ENCODE assay signal across 8 mouse cellular contexts in genomic region chr7:49633375-49633956, GRCm38 (mm10). TPM values are rescaled to one million over a fixed set of nuclear protein-coding genes. Genes with fewer than 3 reads are reported as not detected.
A peak's percentile ranks its signal among the peaks of the same experiment; 100 is the strongest.
DNase-seq lines count a peak whose midpoint lies in the region; ATAC-seq and TF ChIP-seq lines count a peak whose summit lies in the region.

No protein-coding gene starts in this region.

- DNase-seq in layer of hippocampus, adult 2 months (ENCODE audit: low spot score in 2 of 2): no peak
- no peak for DNase-seq in layer of hippocampus, adult 9-10 months (ENCODE audit: low spot score)
- DNase-seq in embryo, embryonic 9.5 days (ENCODE audit: extremely low spot score): peak; percentile 62
- DNase-seq in right cerebral cortex, postnatal 4 days: no peak
- DNase-seq in urinary bladder, adult 18-20 months (ENCODE audit: low spot score in 2 of 2): no peak

- H3K4me2 ChIP-seq in hindbrain, embryonic 13.5 days: peak overlapping the region; percentile 35; the same call in 1 of the 2 replicates
- H3K4me2 ChIP-seq in liver, embryonic 16.5 days (ENCODE audit: low read depth, low read length): peak overlapping the region; percentile 55
- peak overlapping the region; percentile 32; the same call in 1 of the 2 replicates for H3K4me2 ChIP-seq in neural tube, embryonic 14.5 days (ENCODE audit: low read depth, low read length)

- H3K27ac ChIP-seq in layer of hippocampus, adult 2 months: no peak overlapping the region
- no peak overlapping the region for H3K27ac ChIP-seq in hindbrain, embryonic 13.5 days
- no peak overlapping the region for H3K27ac ChIP-seq in liver, embryonic 16.5 days (ENCODE audit: low read length)
- no peak overlapping the region for H3K27ac ChIP-seq in neural tube, embryonic 14.5 days (ENCODE audit: low read depth, low read length)

- H3K36me3 ChIP-seq in hindbrain, embryonic 13.5 days: no peaks in the 10 kb centered on the region
- H3K36me3 ChIP-seq in liver, embryonic 16.5 days (ENCODE audit: control insufficient read depth, insufficient read depth): no peaks in the 10 kb centered on the region
- H3K36me3 ChIP-seq in neural tube, embryonic 14.5 days (ENCODE audit: control insufficient read depth, insufficient read depth, low read length): no peaks in the 10 kb centered on the region

- peak overlapping the region; percentile 19; the same call in 1 of the 2 replicates for H3K4me3 ChIP-seq in layer of hippocampus, adult 2 months
- H3K4me3 ChIP-seq in hindbrain, embryonic 13.5 days: peak overlapping the region; percentile 26
- peak overlapping the region; percentile 52 for H3K4me3 ChIP-seq in liver, embryonic 16.5 days (ENCODE audit: low read depth, low read length)
- peak overlapping the region; percentile 5; the same call in 1 of the 2 replicates for H3K4me3 ChIP-seq in neural tube, embryonic 14.5 days (ENCODE audit: low read depth, low read length)

- TF ChIP-seq CTCF in layer of hippocampus, adult 2 months (conservative IDR thresholded peaks at IDR 0.05): no peak

- peaks cover 99% of the 10 kb centered on the region for H3K27me3 ChIP-seq in hindbrain, embryonic 13.5 days
- H3K27me3 ChIP-seq in liver, embryonic 16.5 days (ENCODE audit: control insufficient read depth, insufficient read depth, low read depth, low read length): peaks cover 80% of the 10 kb centered on the region
- H3K27me3 ChIP-seq in neural tube, embryonic 14.5 days (ENCODE audit: control insufficient read depth, insufficient read depth, low read length): peaks cover 63% of the 10 kb centered on the region

- no peaks in the 10 kb centered on the region for H3K9me3 ChIP-seq in hindbrain, embryonic 13.5 days
- no peaks in the 10 kb centered on the region for H3K9me3 ChIP-seq in liver, embryonic 16.5 days (replicated peaks; ENCODE audit: control insufficient read depth, low read length)
- no peaks in the 10 kb centered on the region for H3K9me3 ChIP-seq in neural tube, embryonic 14.5 days (ENCODE audit: control insufficient read depth, low read length)

- WGBS in hindbrain, embryonic 13.5 days: under 1% methylated on average over 33 of the region's 33 CpGs
- WGBS in liver, embryonic 16.5 days (ENCODE audit: insufficient replicate concordance): under 1% methylated on average over 33 of the region's 33 CpGs
- WGBS in neural tube, embryonic 14.5 days: under 1% methylated on average over 33 of the region's 33 CpGs

- no peak overlapping the region for H3K9ac ChIP-seq in hindbrain, embryonic 13.5 days
- no peak overlapping the region for H3K9ac ChIP-seq in liver, embryonic 16.5 days (ENCODE audit: low read depth, low read length)
- H3K9ac ChIP-seq in neural tube, embryonic 14.5 days (replicated peaks; ENCODE audit: low read depth, low read length): no peak overlapping the region

- H3K4me1 ChIP-seq in hindbrain, embryonic 13.5 days (replicated peaks): peaks cover 24% of the 10 kb centered on the region
- no peaks in the 10 kb centered on the region; the same call in 1 of the 2 replicates for H3K4me1 ChIP-seq in liver, embryonic 16.5 days (ENCODE audit: control insufficient read depth, low read depth, low read length)
- H3K4me1 ChIP-seq in neural tube, embryonic 14.5 days (ENCODE audit: control insufficient read depth, insufficient read depth, low read length): 0 out of 2 replicates have a peak, but pooled peaks cover 9% of the 10 kb centered on the region

- ATAC-seq in hindbrain, embryonic 13.5 days (ENCODE audit: low FRiP score): peak; percentile 11; the same call in 1 of the 2 replicates
- ATAC-seq in liver, embryonic 16.5 days (ENCODE audit: low read depth): peak; percentile 32; the same call in 1 of the 2 replicates
- peak; percentile 15; the same call in 1 of the 2 replicates for ATAC-seq in neural tube, embryonic 14.5 days (ENCODE audit: low read depth)

RNA-seq across cellular contexts. Expression of gene Dbx1, which starts 3.2 kb away (rescaled TPM):
- total RNA-seq in layer of hippocampus, adult 2 months (2021): not detected
- 14.3 and 28.7 TPM in 2 replicates for polyA plus RNA-seq in hindbrain, embryonic 13.5 days (2015; fragmentation: Nextera tagmentation; extraction: Ambion mirVana)
- not detected in 2 replicates for polyA plus RNA-seq in liver, embryonic 16.5 days (2015; fragmentation: Nextera tagmentation; extraction: Ambion mirVana)
- 1.9 and 2.7 TPM in 2 replicates for polyA plus RNA-seq in neural tube, embryonic 14.5 days (2014; fragmentation: Nextera tagmentation; extraction: Ambion mirVana)
